Mouse (Mus musculus): ENCODE results near the gene Olfr1014.

DNA sequence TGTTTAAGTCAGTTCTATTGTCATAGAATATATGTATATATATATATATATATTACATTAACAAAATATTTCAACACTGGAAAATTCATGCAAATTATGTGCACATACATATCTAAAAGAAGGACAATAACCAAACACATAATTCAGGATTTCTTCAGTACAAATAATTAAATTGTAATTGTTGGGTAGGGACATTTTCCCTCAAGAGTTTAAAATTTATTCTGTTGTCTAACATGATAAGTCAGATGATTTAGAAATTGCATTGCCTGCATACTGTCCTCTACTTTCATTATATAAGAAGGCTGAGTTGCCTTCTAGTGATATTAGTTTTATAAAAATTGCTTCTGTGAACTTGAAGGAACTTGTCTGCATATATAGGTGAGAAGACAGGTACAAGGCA lies 45.7 kb downstream of the Olfr1014 start, which contains the start of gene Olfr1018:
- TF ChIP-seq GATA1 (IDR thresholded peaks at IDR 0.05; ENCODE audit: borderline replicate concordance, low read length): no peak
- TF ChIP-seq CTCF (IDR thresholded peaks at IDR 0.05; ENCODE audit: low read depth, low read length): no peak
- TF ChIP-seq TAL1 (conservative IDR thresholded peaks at IDR 0.05; ENCODE audit: low read depth, low read length): no peak
- TF ChIP-seq POLR2AphosphoS5 (IDR thresholded peaks at IDR 0.05; ENCODE audit: insufficient replicate concordance, low read depth, low read length): no peak

All from G1E (cell line).